Mouse (Mus musculus) layer of hippocampus, postnatal 14 days (tissue): ENCODE data around the gene Lama5. TPM values are rescaled to one million over a fixed set of nuclear protein-coding genes. Genes with fewer than 3 reads are reported as not detected.
A peak's percentile ranks its signal among the peaks of the same experiment; 100 is the strongest.
"Not testable (repeated sequence)": the region's sequence is repeated elsewhere in the genome, so short reads cannot be mapped to it uniquely, and the experiment has no call there.

ENCODE experiments used
- DNase-seq, 2 experiments: peaks; one replicate each; pipeline ENCODE4 v3.0.0; 2021 to 2022; ENCODE audit warnings: low spot score in 2 of 2, mixed read lengths in 1 of 2
- long read RNA-seq, 2 experiments: library from polyadenylated mRNA; stranded (forward); transcript quantifications; one replicate each; pipeline ENCODE4 v2.0.0; 2021
- total RNA-seq, 2 experiments: library from RNA; stranded (reverse); gene quantifications; 2 replicates each; pipeline ENCODE4 v1.2.3; 2021

The Lama5 gene
- 10 to 100 TPM in 1 of 2 experiments, 1 to 10 TPM in 1; 7.3 to 10.7 TPM for total RNA-seq
- long read RNA-seq, experiment 1, partial matches to known transcripts: 2 of 2 reads
- long read RNA-seq, experiment 1, other reads (novel, unspliced or antisense): 0 of 2 reads
- long read RNA-seq, experiment 2, partial matches to known transcripts: 2 of 3 reads
- long read RNA-seq, experiment 2, other reads (novel, unspliced or antisense): 1 of 3 reads

- no peak for DNase-seq
These were observed at the start of gene Lama5 for GRCm38 (mm10) chr2:180225762-180226378. Gene Lama5 (minus strand): TSS chr2:180225859.

- no peak for DNase-seq
These were observed 48.9 kb upstream of the Lama5 start for GRCm38 (mm10) chr2:180274523-180274922.

- peak; percentile 85 to 94 for DNase-seq
These were observed 48.0 kb upstream of the Lama5 start, which contains the start of gene Cables2 for GRCm38 (mm10) chr2:180273394-180274244. Gene Cables2 (minus strand): TSS chr2:180273496.

GRCm38 (mm10) chr2:180272884-180273321 is 47.2 kb upstream of the Lama5 start:
- DNase-seq: no peak

GRCm38 (mm10) chr2:180271804-180272395 is 46.2 kb upstream of the Lama5 start:
- DNase-seq: no peak

GRCm38 (mm10) chr2:180270537-180271255 is 45.0 kb upstream of the Lama5 start:
- DNase-seq: no peak

- DNase-seq: no peak
These were observed 43.7 kb upstream of the Lama5 start for GRCm38 (mm10) chr2:180269329-180269728.

- no peak for DNase-seq
These were observed 42.3 kb upstream of the Lama5 start for GRCm38 (mm10) chr2:180267955-180268354.

GRCm38 (mm10) chr2:180262891-180263290 is 37.2 kb upstream of the Lama5 start:
- no peak for DNase-seq

GRCm38 (mm10) chr2:180262441-180262840 is 36.8 kb upstream of the Lama5 start:
- DNase-seq: no peak

- no peak for DNase-seq
These were observed 36.2 kb upstream of the Lama5 start for GRCm38 (mm10) chr2:180261901-180262300.

- no peak for DNase-seq
These were observed 35.2 kb upstream of the Lama5 start for GRCm38 (mm10) chr2:180260610-180261480.

GRCm38 (mm10) chr2:180259826-180260609 is 34.4 kb upstream of the Lama5 start:
- DNase-seq: not testable (repeated sequence)

GRCm38 (mm10) chr2:180258951-180259484 is 33.4 kb upstream of the Lama5 start:
- not testable (repeated sequence) for DNase-seq

- DNase-seq: no peak
These were observed 32.6 kb upstream of the Lama5 start for GRCm38 (mm10) chr2:180257963-180258865.

GRCm38 (mm10) chr2:180257001-180257521 is 31.4 kb upstream of the Lama5 start, which contains the start of gene Rps21:
Gene Rps21 (plus strand): TSS chr2:180257377.
- peak; percentile 93 to 99 for DNase-seq

GRCm38 (mm10) chr2:180256296-180257000 is 30.8 kb upstream of the Lama5 start:
- no peak for DNase-seq
